Mouse (Mus musculus) embryonic facial prominence, embryonic 11.5 days (tissue): ENCODE measurements around the gene Olfr1044. TPM values are rescaled to one million over a fixed set of nuclear protein-coding genes. Genes with fewer than 3 reads are reported as not detected.

Source experiments
- ATAC-seq: fragments of 200-750 bp; cut with Nextera tagmentation; replicated peaks from 2 replicates; pipeline ENCODE4 v1.8.0; 2017; ENCODE audit warnings: low read depth; ENCODE audit not compliant: insufficient number of reproducible peaks, low FRiP score, low TSS enrichment
- DNase-seq: peaks from one replicate; pipeline ENCODE4 v3.0.0-alpha.2; 2015; ENCODE audit warnings: low spot score
- H3K27ac ChIP-seq: fragments of 300-500 bp; sonication (generic); replicated peaks from 2 replicates; pipeline ENCODE4 v1.5.1; 2014; ENCODE audit warnings: mild to moderate bottlenecking, low read depth, low read length, control low read depth
- H3K27me3 ChIP-seq: fragments of 300-500 bp; sonication (generic); 2 replicates; pipeline ENCODE4 v1.6.1; 2014; ENCODE audit warnings: mild to moderate bottlenecking, low read length, moderate library complexity, mixed read lengths; ENCODE audit not compliant: control insufficient read depth, insufficient read depth
- H3K36me3 ChIP-seq: fragments of 300-500 bp; sonication (generic); replicated peaks from 2 replicates; pipeline ENCODE4 v1.6.1; 2014; ENCODE audit warnings: low read depth, mild to moderate bottlenecking, low read length, moderate library complexity, mixed read lengths; ENCODE audit not compliant: control insufficient read depth, insufficient read depth
- H3K4me1 ChIP-seq: fragments of 300-500 bp; sonication (generic); 2 replicates; pipeline ENCODE4 v1.6.1; 2014; ENCODE audit warnings: low read length, mixed read lengths; ENCODE audit not compliant: control insufficient read depth, insufficient read depth
- H3K4me2 ChIP-seq: fragments of 300-500 bp; sonication (generic); 2 replicates; pipeline ENCODE4 v1.6.1; 2014; ENCODE audit warnings: low read depth, mild to moderate bottlenecking, control low read depth, low read length, moderate library complexity
- H3K4me3 ChIP-seq: fragments of 300-500 bp; sonication (generic); 2 replicates; pipeline ENCODE4 v1.5.1; 2014; ENCODE audit warnings: low read depth, low read length, control low read depth
- H3K9ac ChIP-seq: fragments of 300-500 bp; sonication (generic); replicated peaks from 2 replicates; pipeline ENCODE4 v1.6.1; 2014; ENCODE audit warnings: mild to moderate bottlenecking, control low read depth, low read length
- H3K9me3 ChIP-seq: fragments of 300-500 bp; sonication (generic); replicated peaks from 2 replicates; pipeline ENCODE4 v1.6.1; 2016; ENCODE audit warnings: mild to moderate bottlenecking, low read length, inconsistent platforms, mixed read lengths; ENCODE audit not compliant: control insufficient read depth
- WGBS: fragments of 180-500 bp; shearing (Covaris S2); extraction: QIAGEN DNeasy Blood & Tissue Kit; methylation state at CpG from one replicate; pipeline ENCODE4 v1.1.7; 2014; 5-methylcytosine and 5-hydroxymethylcytosine counted together
- polyA plus RNA-seq: library from polyadenylated mRNA; unstranded; fragments of >200 nt; fragmentation: Nextera tagmentation; extraction: Ambion mirVana; gene quantifications from 2 replicates; pipeline ENCODE4 v1.2.1, GENCODE M21; 2014

Olfr1044 gene
- polyA plus RNA-seq, 1 experiment from 2014 or later: not detected

DNA sequence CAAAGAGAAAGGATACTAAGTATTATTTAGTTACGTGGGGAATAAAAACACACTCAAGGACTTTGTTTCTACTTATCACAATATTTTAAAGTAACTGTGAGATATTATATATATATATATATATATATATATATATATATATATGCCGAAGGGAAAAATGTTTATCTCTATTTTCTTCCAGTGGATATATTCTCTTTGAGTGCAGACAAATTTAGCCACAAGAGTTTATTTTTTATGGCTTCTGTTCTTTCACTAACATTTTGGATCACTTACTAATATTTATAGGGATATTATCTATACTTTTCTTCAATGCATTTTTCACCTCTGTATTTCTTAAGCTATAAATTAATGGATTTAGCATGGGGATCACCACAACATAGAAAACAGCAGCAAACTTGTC, 15.9 kb downstream of the Olfr1044 start, which contains the start of gene Olfr1042:
Olfr1042 (minus strand) TSS at position 101 of the 400 bp plus-strand sequence.
- H3K4me2 ChIP-seq: no peak within 1 kb of the TSS
- H3K4me3 ChIP-seq: no peak within 1 kb of the TSS
- H3K27ac ChIP-seq: no peak within 1 kb of the TSS
- H3K36me3 ChIP-seq: no peaks in the 10 kb centered on the region
- no peak for ATAC-seq
- no peaks in the 10 kb centered on the region for H3K27me3 ChIP-seq
- no peaks in the 10 kb centered on the region for H3K9me3 ChIP-seq
- no peak within 1 kb of the TSS for H3K9ac ChIP-seq
- WGBS: 90% methylated on average over 2 of the region's 2 CpGs
- no peaks in the 10 kb centered on the region for H3K4me1 ChIP-seq
- no peak for DNase-seq

DNA sequence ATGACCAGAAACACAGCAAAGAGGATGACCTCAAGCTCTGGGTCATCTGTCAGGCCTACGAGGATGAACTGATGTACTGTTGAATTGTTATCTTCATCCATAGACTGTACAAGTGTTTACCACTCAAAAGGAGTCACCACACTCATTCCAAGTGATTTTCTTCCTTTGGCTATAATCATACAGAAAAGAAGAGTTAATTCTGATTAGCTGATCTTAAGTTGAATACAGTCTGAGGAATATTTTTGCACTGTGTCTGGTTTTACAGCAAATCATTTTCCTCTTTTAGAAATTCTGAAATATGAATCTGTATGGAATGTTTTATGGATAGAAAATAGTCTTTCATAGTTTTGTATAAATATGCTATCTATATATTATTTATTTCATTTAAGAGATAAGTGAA, 31.0 kb downstream of the Olfr1044 start, which contains the start of gene Olfr1040:
Olfr1040 (minus strand) TSS at position 101 of the 400 bp plus-strand sequence.
- Histone ChIP-seq H3K27me3 (no peaks in the 10 kb centered on the region), H3K27ac (no peak within 1 kb of the TSS), H3K4me1 (no peaks in the 10 kb centered on the region), H3K9ac (no peak within 1 kb of the TSS), H3K9me3 (no peaks in the 10 kb centered on the region), H3K4me2 (no peak within 1 kb of the TSS), H3K4me3 (no peak within 1 kb of the TSS), H3K36me3 (no peaks in the 10 kb centered on the region)
- DNase-seq (no peak), ATAC-seq (no peak)
- 86% methylated on average over 1 of the region's 1 CpGs for whole genome bisulfite sequencing

DNA sequence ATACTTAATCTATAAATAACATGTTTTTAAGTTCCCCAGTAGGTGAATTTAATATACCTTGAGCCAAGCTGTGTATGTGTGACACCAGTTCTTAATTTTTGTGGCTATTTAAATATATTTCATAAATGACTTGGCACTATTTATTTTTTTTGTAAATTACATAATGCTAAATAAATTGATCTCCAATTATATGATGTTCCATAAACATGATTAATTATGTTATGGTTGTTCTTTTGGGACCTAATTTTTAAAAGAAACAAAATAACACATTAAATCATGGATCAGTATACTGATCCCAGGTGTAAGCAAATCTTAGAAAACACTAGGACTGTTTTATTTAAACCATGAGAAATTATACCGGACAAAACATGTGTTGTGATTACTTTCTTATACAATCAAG, 41.8 kb downstream of the Olfr1044 start, which contains the start of gene Olfr1039:
Olfr1039 (minus strand) TSS at position 101 of the 400 bp plus-strand sequence.
- Histone ChIP-seq H3K36me3 (no peaks in the 10 kb centered on the region), H3K4me1 (no peaks in the 10 kb centered on the region), H3K4me2 (no peak within 1 kb of the TSS), H3K9me3 (no peaks in the 10 kb centered on the region), H3K9ac (no peak within 1 kb of the TSS), H3K27ac (no peak within 1 kb of the TSS), H3K4me3 (no peak within 1 kb of the TSS), H3K27me3 (no peaks in the 10 kb centered on the region)
- 95% methylated on average over 1 of the region's 1 CpGs for WGBS
- ATAC-seq (no peak), DNase-seq (no peak)

Other genes starting within 250 kb of the Olfr1044 start
- not detected in 2 replicates for gene Olfr1028, start 227.4 kb downstream of the Olfr1044 start, polyA plus RNA-seq
- gene Olfr1029, start 203.9 kb downstream of the Olfr1044 start, polyA plus RNA-seq: not detected in 2 replicates
- not detected in 2 replicates for gene Olfr1030, start 198.5 kb downstream of the Olfr1044 start, polyA plus RNA-seq
- gene Olfr1031, start 187.5 kb downstream of the Olfr1044 start, polyA plus RNA-seq: not detected in 2 replicates
- gene Olfr1032, start 172.3 kb downstream of the Olfr1044 start, polyA plus RNA-seq: not detected in 2 replicates
- 0.06 TPM in 1 of 2 replicates, not detected in the other for gene Olfr1033, start 157.2 kb downstream of the Olfr1044 start, polyA plus RNA-seq
- 0.10 TPM in 1 of 2 replicates, not detected in the other for gene Olfr1034, start 132.0 kb downstream of the Olfr1044 start, polyA plus RNA-seq
- not detected in 2 replicates for gene Olfr1036, start 103.8 kb downstream of the Olfr1044 start, polyA plus RNA-seq
- gene Olfr1037, start 90.4 kb downstream of the Olfr1044 start, polyA plus RNA-seq: not detected in 2 replicates
- not detected in 2 replicates for gene Olfr1039, start 41.9 kb downstream of the Olfr1044 start, polyA plus RNA-seq
- not detected in 2 replicates for gene Olfr1040, start 31.1 kb downstream of the Olfr1044 start, polyA plus RNA-seq
- gene Olfr1042, start 16.0 kb downstream of the Olfr1044 start, polyA plus RNA-seq: not detected in 2 replicates
- gene Olfr1043, start 10.3 kb downstream of the Olfr1044 start, polyA plus RNA-seq: not detected in 2 replicates
- not detected in 2 replicates for gene Olfr52, start 7.9 kb upstream of the Olfr1044 start, polyA plus RNA-seq
- gene Olfr1045, start 25.2 kb upstream of the Olfr1044 start, polyA plus RNA-seq: not detected in 2 replicates
- not detected in 2 replicates for gene Olfr1046, start 41.5 kb upstream of the Olfr1044 start, polyA plus RNA-seq
- not detected in 2 replicates for gene Olfr1047, start 53.6 kb upstream of the Olfr1044 start, polyA plus RNA-seq
- not detected in 2 replicates for gene Olfr1048, start 62.5 kb upstream of the Olfr1044 start, polyA plus RNA-seq
- gene Olfr1049, start 80.5 kb upstream of the Olfr1044 start, polyA plus RNA-seq: not detected in 2 replicates
- not detected in 2 replicates for gene Olfr1051, start 101.3 kb upstream of the Olfr1044 start, polyA plus RNA-seq
- gene Olfr1052, start 114.6 kb upstream of the Olfr1044 start, polyA plus RNA-seq: not detected in 2 replicates
- not detected in 2 replicates for gene Olfr1053, start 137.5 kb upstream of the Olfr1044 start, polyA plus RNA-seq
- not detected in 2 replicates for gene Olfr1054, start 157.6 kb upstream of the Olfr1044 start, polyA plus RNA-seq
- gene Olfr1055, start 172.5 kb upstream of the Olfr1044 start, polyA plus RNA-seq: not detected in 2 replicates
- gene Olfr1056, start 184.6 kb upstream of the Olfr1044 start, polyA plus RNA-seq: not detected in 2 replicates
- not detected in 2 replicates for gene Olfr1057, start 200.6 kb upstream of the Olfr1044 start, polyA plus RNA-seq
- 0.15 TPM in 1 of 2 replicates, not detected in the other for gene Olfr1058, start 210.7 kb upstream of the Olfr1044 start, polyA plus RNA-seq
- not detected in 2 replicates for gene Olfr1061, start 236.2 kb upstream of the Olfr1044 start, polyA plus RNA-seq
- not detected in 2 replicates for gene Olfr1062, start 248.9 kb upstream of the Olfr1044 start, polyA plus RNA-seq